Mouse (Mus musculus) heart, postnatal 0 days (tissue): ENCODE measurements around the gene Agbl1. TPM values are rescaled to one million over a fixed set of nuclear protein-coding genes. Genes with fewer than 3 reads are reported as not detected.
A peak's percentile ranks its signal among the peaks of the same experiment; 100 is the strongest.

Experiments
- ATAC-seq: fragments of 200-750 bp; cut with Nextera tagmentation; 2 replicates; pipeline ENCODE4 v1.8.0; 2017; ENCODE audit warnings: low read depth, moderate number of reproducible peaks, moderate library complexity; ENCODE audit not compliant: insufficient read depth
- DNase-seq: peaks from one replicate; pipeline ENCODE4 v3.0.0-alpha.2; 2016; ENCODE audit warnings: low spot score
- H3K27ac ChIP-seq: fragments of 300-500 bp; sonication (generic); 2 replicates; pipeline ENCODE4 v1.5.1; 2014; ENCODE audit warnings: low read depth, mild to moderate bottlenecking
- H3K27me3 ChIP-seq: fragments of 300-500 bp; sonication (generic); 2 replicates; pipeline ENCODE4 v1.6.1; 2014; ENCODE audit warnings: low read length, mixed read lengths; ENCODE audit not compliant: control insufficient read depth, insufficient read depth
- H3K36me3 ChIP-seq: fragments of 300-500 bp; sonication (generic); replicated peaks from 2 replicates; pipeline ENCODE4 v1.6.1; 2014; ENCODE audit warnings: low read length, mixed read lengths; ENCODE audit not compliant: control insufficient read depth, insufficient read depth
- H3K4me1 ChIP-seq: fragments of 300-500 bp; sonication (generic); 2 replicates; pipeline ENCODE4 v1.6.1; 2014; ENCODE audit warnings: antibody characterized with exemption; ENCODE audit not compliant: control insufficient read depth, insufficient read depth
- H3K4me2 ChIP-seq: fragments of 300-500 bp; sonication (generic); 2 replicates; pipeline ENCODE4 v1.6.1; 2014; ENCODE audit warnings: low read depth, mild to moderate bottlenecking, low read length, moderate library complexity
- H3K4me3 ChIP-seq: fragments of 300-500 bp; sonication (generic); 2 replicates; pipeline ENCODE4 v1.5.1; 2014; ENCODE audit warnings: low read depth, low read length
- H3K9ac ChIP-seq: fragments of 300-500 bp; sonication (generic); replicated peaks from 2 replicates; pipeline ENCODE4 v1.6.1; 2014; ENCODE audit warnings: low read depth, low read length, mixed read lengths
- H3K9me3 ChIP-seq: fragments of 300-500 bp; sonication (generic); replicated peaks from 2 replicates; pipeline ENCODE4 v1.6.1; 2016; ENCODE audit warnings: low read length; ENCODE audit not compliant: control insufficient read depth
- CTCF ChIP-seq: IDR thresholded peaks from 2 replicates; pipeline ENCODE4 v1.5.1; 2016; ENCODE audit warnings: antibody characterized with exemption, control low read depth, low read depth
- EP300 ChIP-seq: IDR thresholded peaks from 2 replicates; pipeline ENCODE4 v1.6.1; 2016; ENCODE audit warnings: antibody characterized with exemption, low read depth
- WGBS: fragments of 180-500 bp; shearing (Covaris S2); extraction: QIAGEN DNeasy Blood & Tissue Kit; methylation state at CpG from one replicate; pipeline ENCODE4 v1.1.7; 2014; 5-methylcytosine and 5-hydroxymethylcytosine counted together
- polyA plus RNA-seq: library from polyadenylated mRNA; unstranded; fragments of >200 nt; fragmentation: Nextera tagmentation; extraction: Ambion mirVana; gene quantifications from 2 replicates; pipeline ENCODE4 v1.2.1, GENCODE M21; 2015
- total RNA-seq: library from RNA; depleted of rRNA; stranded (reverse); fragments of >200 nt; gene quantifications from 2 replicates; pipeline ENCODE4 v1.2.3, GENCODE M21; 2014; ENCODE audit warnings: low replicate concordance

The Agbl1 gene
- total and polyA plus RNA-seq, 2 experiments from 2014 or later, result not detected

DNA sequence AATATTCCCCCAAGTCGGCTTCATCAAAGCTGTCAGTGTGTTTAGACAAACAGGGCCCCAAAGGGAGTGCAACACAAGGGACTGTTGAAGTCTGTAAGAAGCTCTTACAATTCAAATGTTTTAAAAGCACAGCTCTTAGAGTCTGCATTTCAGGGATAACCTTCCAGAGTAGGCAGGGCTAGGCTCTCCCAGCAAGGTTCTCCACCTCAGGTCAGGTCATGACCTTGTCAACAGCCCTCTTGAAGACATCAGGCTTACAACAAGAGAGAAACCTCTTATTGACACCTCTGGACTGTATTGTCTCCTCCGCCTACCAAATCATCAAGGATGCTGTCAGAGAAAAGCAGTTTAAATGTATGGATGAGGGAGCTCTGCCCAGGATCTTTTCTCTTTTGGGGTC lies 692.0 kb downstream of the Agbl1 start:
- no peak overlapping the region for H3K4me2 ChIP-seq
- no peak overlapping the region for H3K4me3 ChIP-seq
- H3K9me3 ChIP-seq, result no peaks in the 10 kb centered on the region
- H3K9ac ChIP-seq, result no peak overlapping the region
- H3K27me3 ChIP-seq, result no peaks in the 10 kb centered on the region
- DNase-seq (no peak), ATAC-seq (no peak)
- H3K4me1 ChIP-seq, result no peaks in the 10 kb centered on the region
- 36% methylated on average over 2 of the region's 2 CpGs for WGBS
- H3K27ac ChIP-seq, result no peak overlapping the region
- no peak for TF ChIP-seq CTCF
- TF ChIP-seq EP300, result no peak
- no peaks in the 10 kb centered on the region for H3K36me3 ChIP-seq

DNA sequence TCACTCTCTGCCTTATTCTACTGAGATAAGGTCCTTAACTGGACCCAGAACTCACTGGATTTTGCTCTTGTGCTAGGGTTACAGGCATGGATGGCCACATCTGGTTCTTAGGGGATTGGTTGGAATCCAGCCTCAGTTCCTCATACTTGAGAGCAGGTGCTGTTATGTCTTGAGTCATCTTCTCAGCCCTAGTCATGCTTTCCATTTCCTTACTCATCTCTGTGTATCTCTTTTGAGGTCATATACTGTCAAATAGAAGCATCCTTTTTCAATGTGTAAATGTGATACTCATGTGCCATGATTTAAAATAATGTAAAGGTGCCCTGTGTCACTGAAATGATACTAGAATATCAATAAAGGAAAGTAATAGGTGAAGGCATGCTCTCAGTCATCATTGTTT lies 705.5 kb downstream of the Agbl1 start:
- no peaks in the 10 kb centered on the region for H3K27me3 ChIP-seq
- no peak overlapping the region for H3K9ac ChIP-seq
- DNase-seq, result no peak
- no peak for ATAC-seq
- no peak overlapping the region for H3K4me3 ChIP-seq
- H3K4me2 ChIP-seq, result no peak overlapping the region
- H3K4me1 ChIP-seq, result no peaks in the 10 kb centered on the region
- TF ChIP-seq CTCF, result no peak
- no peak for TF ChIP-seq EP300
- no peak overlapping the region for H3K27ac ChIP-seq
- H3K9me3 ChIP-seq, result no peaks in the 10 kb centered on the region
- H3K36me3 ChIP-seq, result no peaks in the 10 kb centered on the region

DNA sequence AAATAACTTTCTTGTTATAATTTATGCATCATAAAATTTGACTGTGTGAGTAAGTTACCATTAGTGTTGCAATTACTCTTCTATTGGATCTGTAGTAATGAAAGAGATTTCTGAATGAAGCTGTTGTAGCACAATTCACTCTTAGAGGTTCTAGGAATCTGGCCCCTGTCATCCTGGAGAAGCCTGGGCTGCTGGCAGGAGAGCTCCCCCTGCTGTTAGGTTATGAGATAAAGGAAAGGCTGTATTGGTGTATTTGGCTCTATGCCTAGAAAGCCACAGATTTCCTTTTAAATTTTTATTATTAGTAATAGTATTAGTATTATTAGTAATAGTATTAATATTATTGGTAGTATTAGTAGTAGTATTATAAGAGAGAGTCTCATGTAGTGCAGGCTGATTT lies 711.8 kb downstream of the Agbl1 start:
- H3K4me1 ChIP-seq, result no peaks in the 10 kb centered on the region
- no peak overlapping the region for H3K9ac ChIP-seq
- no peak overlapping the region for H3K4me3 ChIP-seq
- no peak for ATAC-seq
- peak; percentile 71 for TF ChIP-seq CTCF
- TF ChIP-seq EP300, result no peak
- no peaks in the 10 kb centered on the region for H3K27me3 ChIP-seq
- no peak overlapping the region for H3K27ac ChIP-seq
- H3K9me3 ChIP-seq, result no peaks in the 10 kb centered on the region
- DNase-seq, result peak; percentile 41
- no peak overlapping the region for H3K4me2 ChIP-seq
- H3K36me3 ChIP-seq, result no peaks in the 10 kb centered on the region

DNA sequence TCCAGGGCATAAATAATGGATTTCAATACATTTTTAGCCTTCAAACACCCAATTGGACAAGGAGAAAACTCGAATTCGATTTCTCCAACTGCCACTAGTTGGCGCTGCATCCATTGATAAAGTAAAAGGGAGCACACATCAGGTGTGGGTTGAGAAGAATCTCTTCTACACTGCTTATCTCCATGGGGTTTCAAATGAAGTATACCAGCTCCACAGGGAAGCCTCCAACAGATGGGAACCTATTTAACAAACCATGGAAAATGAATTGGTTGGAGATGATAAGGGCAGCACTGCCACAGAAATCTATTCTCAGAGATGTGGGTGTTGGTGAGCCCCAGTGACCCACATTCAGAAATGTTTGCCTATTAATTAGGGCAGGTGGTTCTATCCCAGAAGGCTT lies 741.6 kb downstream of the Agbl1 start:
- H3K36me3 ChIP-seq, result no peaks in the 10 kb centered on the region
- H3K4me2 ChIP-seq, result no peak overlapping the region
- H3K9ac ChIP-seq, result no peak overlapping the region
- H3K4me1 ChIP-seq, result no peaks in the 10 kb centered on the region; the same call in 1 of the 2 replicates
- 14% methylated on average over 3 of the region's 3 CpGs for WGBS
- no peak overlapping the region for H3K4me3 ChIP-seq
- no peak overlapping the region for H3K27ac ChIP-seq
- no peaks in the 10 kb centered on the region for H3K9me3 ChIP-seq
- no peak for DNase-seq
- H3K27me3 ChIP-seq, result no peaks in the 10 kb centered on the region
- TF ChIP-seq EP300 (no peak), CTCF (peak; percentile 53)
- no peak for ATAC-seq

DNA sequence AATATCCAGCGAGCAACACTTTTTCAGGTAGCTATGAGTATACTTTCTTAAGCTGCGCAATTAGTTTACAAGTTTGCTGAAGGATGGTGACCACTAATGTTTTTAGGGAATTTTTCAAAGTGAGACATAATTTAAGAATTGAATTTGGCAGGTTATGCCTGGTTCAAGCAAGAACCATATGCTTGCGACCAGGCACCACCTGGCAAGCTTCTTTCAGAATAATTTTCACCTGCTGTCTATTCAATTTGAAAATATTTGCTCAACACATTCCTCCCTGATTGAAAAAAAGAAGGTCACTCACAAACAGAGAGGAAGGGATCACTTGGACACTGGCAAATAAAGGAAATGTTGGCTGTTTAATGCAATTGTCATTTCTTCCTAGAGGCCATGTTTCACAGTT lies 779.9 kb downstream of the Agbl1 start:
- H3K36me3 ChIP-seq, result no peaks in the 10 kb centered on the region
- WGBS, result 75% methylated on average over 3 of the region's 3 CpGs
- DNase-seq, result no peak
- no peaks in the 10 kb centered on the region for H3K27me3 ChIP-seq
- H3K9me3 ChIP-seq, result no peaks in the 10 kb centered on the region
- no peak overlapping the region for H3K27ac ChIP-seq
- no peak overlapping the region for H3K9ac ChIP-seq
- no peak for TF ChIP-seq CTCF
- no peak for TF ChIP-seq EP300
- no peaks in the 10 kb centered on the region for H3K4me1 ChIP-seq
- ATAC-seq, result no peak
- H3K4me2 ChIP-seq, result no peak overlapping the region
- no peak overlapping the region for H3K4me3 ChIP-seq

DNA sequence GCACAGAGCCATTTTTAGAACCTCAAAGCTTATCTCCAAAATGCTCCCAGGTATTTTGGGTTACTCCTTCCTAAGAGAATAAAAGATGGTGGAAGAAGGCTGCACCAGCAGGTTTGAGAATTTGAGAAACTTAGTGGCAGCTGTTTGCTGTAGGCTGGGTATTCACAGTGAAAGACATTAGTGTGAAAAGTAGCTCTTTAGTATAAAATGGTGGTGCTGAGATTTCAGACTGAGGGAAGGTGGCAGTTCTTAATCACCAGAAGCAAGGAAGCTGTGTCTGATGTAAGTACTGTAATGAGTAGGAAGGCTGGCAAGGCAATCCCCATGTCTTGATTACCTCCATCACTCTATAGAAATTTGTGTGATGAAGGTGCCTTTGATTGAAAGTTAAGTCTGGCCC lies 799.3 kb downstream of the Agbl1 start:
- Histone ChIP-seq H3K9ac (no peak overlapping the region), H3K4me3 (no peak overlapping the region), H3K27me3 (no peaks in the 10 kb centered on the region), H3K9me3 (no peaks in the 10 kb centered on the region), H3K4me1 (no peaks in the 10 kb centered on the region), H3K4me2 (no peak overlapping the region), H3K27ac (no peak overlapping the region), H3K36me3 (no peaks in the 10 kb centered on the region)
- ATAC-seq (no peak), DNase-seq (no peak)
- TF ChIP-seq EP300, result no peak
- no peak for TF ChIP-seq CTCF
